In the genomic region with DNA sequence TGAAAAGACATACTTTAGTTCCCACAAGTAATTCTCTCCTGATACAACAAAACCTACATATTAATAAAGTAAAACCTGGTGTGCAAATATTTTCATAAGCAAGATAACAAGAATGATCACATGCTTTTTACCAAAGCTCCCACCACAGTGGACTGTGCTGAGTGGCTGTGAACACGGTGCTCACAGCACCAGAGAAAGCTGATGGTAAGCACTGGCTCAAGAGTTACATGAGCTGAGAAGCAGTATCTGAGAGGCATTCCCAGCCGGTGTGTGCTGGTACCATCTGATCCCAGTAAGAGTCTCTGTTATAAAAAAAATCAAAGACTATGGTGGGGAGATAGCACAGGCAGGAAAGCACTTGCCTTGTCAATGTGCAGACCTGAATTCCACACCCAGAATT, we compare ENCODE assay signal across 11 mouse cellular contexts.
"Had no signal": no experiment of that assay in that cellular context is flagged by ENCODE, and none has a peak within 500 bp of the region (broad histone marks: within the 10 kb centered on the region; RNA-seq: fewer than 3 reads in every experiment).

No protein-coding gene starts in this region.

- H3K4me2 ChIP-seq: limb, embryonic 15.5 days; liver, embryonic 12.5 days; lung, embryonic 14.5 days; neural tube, embryonic 15.5 days had no signal

- ATAC-seq: liver, embryonic 12.5 days had no signal

- DNase-seq: lung, postnatal 10 days; lung, postnatal 4 days; midbrain, embryonic 14.5 days; right cerebral cortex, postnatal 25 days; thymus, postnatal 36 days had no signal

- H3K27ac ChIP-seq: limb, embryonic 15.5 days; liver, embryonic 12.5 days; midbrain, embryonic 10.5 days; neural tube, embryonic 15.5 days had no signal

- H3K4me3 ChIP-seq: limb, embryonic 15.5 days; liver, embryonic 12.5 days; midbrain, embryonic 10.5 days; myocyte; neural tube, embryonic 15.5 days had no signal

- H3K4me1 ChIP-seq: limb, embryonic 15.5 days; liver, embryonic 12.5 days; midbrain, embryonic 10.5 days; neural tube, embryonic 15.5 days had no signal

- H3K9ac ChIP-seq: limb, embryonic 15.5 days; liver, embryonic 12.5 days; lung, embryonic 14.5 days; neural tube, embryonic 15.5 days had no signal

- H3K27me3 ChIP-seq: limb, embryonic 15.5 days; liver, embryonic 12.5 days; neural tube, embryonic 15.5 days had no signal

- H3K9me3 ChIP-seq: limb, embryonic 15.5 days; liver, embryonic 12.5 days; midbrain, embryonic 10.5 days; neural tube, embryonic 15.5 days had no signal

- H3K36me3 ChIP-seq: limb, embryonic 15.5 days; liver, embryonic 12.5 days; midbrain, embryonic 10.5 days; neural tube, embryonic 15.5 days had no signal
